Mouse (Mus musculus): ENCODE data around the gene Igsf23. TPM values are rescaled to one million over a fixed set of nuclear protein-coding genes. Genes with fewer than 3 reads are reported as not detected.

The Igsf23 gene
- total RNA-seq (2023) = not detected in 2 replicates

GRCm38 (mm10) chr7:19950589-19950988, at the start of gene Igsf23:
TSS of gene Igsf23 (minus strand) at chr7:19950756.

GRCm38 (mm10) chr7:19991165-19991564, 40.6 kb upstream of the Igsf23 start, which contains the start of gene Nlrp9b:
TSS of gene Nlrp9b (plus strand) at chr7:19991465.

DNA sequence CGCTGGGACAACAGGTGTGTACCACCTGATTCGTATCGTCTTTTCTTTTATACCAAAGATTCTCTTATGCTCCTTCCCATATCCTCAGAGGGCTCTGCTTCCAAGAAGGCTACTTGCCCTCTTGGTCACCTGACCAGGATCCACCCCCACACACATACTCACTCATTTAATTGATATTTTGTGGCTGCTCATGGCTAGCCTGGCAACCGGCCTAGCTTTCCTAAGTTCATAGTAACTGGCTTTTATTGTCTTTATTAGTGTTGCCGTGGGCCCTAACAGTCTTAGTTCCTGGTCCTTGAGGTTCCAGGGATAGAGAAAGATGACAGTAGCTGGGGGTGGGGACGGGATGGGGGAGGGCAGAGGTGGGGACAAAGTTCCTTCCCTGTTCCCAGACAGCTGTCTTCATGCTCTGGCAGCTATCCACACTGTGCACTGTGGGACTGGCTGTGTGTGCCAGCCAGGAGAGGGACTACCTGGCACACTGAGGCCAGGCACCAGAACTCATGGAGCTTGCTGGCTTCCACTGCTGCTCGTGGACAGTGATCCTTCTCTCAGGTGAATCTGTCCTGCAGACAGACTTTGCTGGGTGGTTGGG, 14.5 kb upstream of the Igsf23 start, which contains the start of gene Ceacam20:
TSS of gene Ceacam20 (plus strand) at position 428 of the 595 bp plus-strand sequence.

GRCm38 (mm10) chr7:19920506-19921261, 29.9 kb downstream of the Igsf23 start, which contains the start of gene Pvr:
TSS of gene Pvr (minus strand) at chr7:19921160.

GRCm38 (mm10) chr7:19887849-19888248, 62.7 kb downstream of the Igsf23 start, which contains the start of gene Ceacam19:
TSS of gene Ceacam19 (minus strand) at chr7:19887965.

Other genes with a start within 250 kb of the Igsf23 start
- 20.8 and 22.1 TPM in 2 replicates for gene Tomm40, start 235.3 kb downstream of the Igsf23 start, total RNA-seq (2023)
- gene Nectin2, start 200.3 kb downstream of the Igsf23 start, total RNA-seq (2023) = 0.38 TPM in 1 of 2 replicates, not detected in the other
- not detected in 2 replicates for gene Bcam, start 179.7 kb downstream of the Igsf23 start, total RNA-seq (2023)
- gene Cblc, start 153.9 kb downstream of the Igsf23 start, total RNA-seq (2023) = 0.39 TPM in 1 of 2 replicates, not detected in the other
- 39.2 and 44.6 TPM in 2 replicates for gene Bcl3, start 128.0 kb downstream of the Igsf23 start, total RNA-seq (2023)
- 0.47 TPM in 1 of 2 replicates, not detected in the other for gene Gm19345, start 98.8 kb downstream of the Igsf23 start, total RNA-seq (2023)
- gene Ceacam16, start 89.5 kb downstream of the Igsf23 start, total RNA-seq (2023) = 3.0 and 3.9 TPM in 2 replicates
- gene Ceacam19, start 62.8 kb downstream of the Igsf23 start, total RNA-seq (2023) = 0.23 TPM in 1 of 2 replicates, not detected in the other
- gene Pvr, start 29.6 kb downstream of the Igsf23 start, total RNA-seq (2023) = 6.7 and 9.0 TPM in 2 replicates
- not detected in 2 replicates for gene Ceacam20, start 14.7 kb upstream of the Igsf23 start, total RNA-seq (2023)
- not detected in 2 replicates for gene Nlrp9b, start 40.7 kb upstream of the Igsf23 start, total RNA-seq (2023)
- gene Vmn1r91, start 148.9 kb upstream of the Igsf23 start, total RNA-seq (2023) = not detected in 2 replicates
- not detected in 2 replicates for gene Gm16442, start 171.8 kb upstream of the Igsf23 start, total RNA-seq (2023)
- not detected in 2 replicates for gene Vmn1r93, start 188.3 kb upstream of the Igsf23 start, total RNA-seq (2023)
- gene Vmn1r94, start 217.6 kb upstream of the Igsf23 start, total RNA-seq (2023) = not detected in 2 replicates
- not detected in 2 replicates for gene Vmn1r95, start 243.0 kb upstream of the Igsf23 start, total RNA-seq (2023)

Data from neutrophil, adult 65 days (primary cell).